Mouse (Mus musculus): ENCODE measurements around the gene Tmed10.

Gene Tmed10

DNA sequence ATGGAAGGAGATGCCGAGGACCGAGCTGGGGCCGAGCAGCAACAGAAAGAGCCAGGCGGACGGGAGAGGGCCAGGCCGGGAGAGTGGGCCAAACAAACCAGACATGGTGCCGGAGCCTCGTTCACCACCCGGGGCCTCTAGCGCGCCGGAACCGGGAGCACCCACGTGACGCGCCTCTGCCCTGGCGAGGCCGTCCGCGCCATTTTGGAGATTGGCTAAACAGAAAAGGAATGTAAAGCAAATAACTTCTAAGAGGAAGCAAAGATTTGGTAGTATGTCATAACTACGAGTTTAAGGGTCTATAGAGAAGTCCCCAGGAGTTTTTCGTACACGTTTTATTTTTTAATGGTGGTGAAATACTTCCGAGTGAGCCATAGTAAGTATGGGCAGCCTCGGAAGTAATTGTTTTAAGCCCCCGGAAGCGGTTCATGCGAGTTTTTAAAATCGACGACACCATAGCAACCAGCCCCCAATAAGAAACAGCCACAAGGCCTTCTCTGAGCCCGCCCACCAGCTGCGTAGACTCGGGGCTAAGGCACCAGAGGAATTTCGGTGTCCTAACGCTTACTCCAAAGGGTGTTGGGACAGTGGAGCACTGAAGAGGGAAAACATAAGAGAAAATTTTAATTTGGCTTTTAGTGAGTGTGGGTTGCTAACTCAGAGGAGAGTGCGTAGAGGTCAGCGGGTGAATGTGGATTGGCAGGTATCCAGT, at the start of gene Tmed10:
Gene Tmed10 (minus strand): TSS at position 287 of the 712 bp plus-strand sequence.
- DNase-seq (ENCODE audit: low spot score in 2 of 2): peak; percentile 64 to 86

DNA sequence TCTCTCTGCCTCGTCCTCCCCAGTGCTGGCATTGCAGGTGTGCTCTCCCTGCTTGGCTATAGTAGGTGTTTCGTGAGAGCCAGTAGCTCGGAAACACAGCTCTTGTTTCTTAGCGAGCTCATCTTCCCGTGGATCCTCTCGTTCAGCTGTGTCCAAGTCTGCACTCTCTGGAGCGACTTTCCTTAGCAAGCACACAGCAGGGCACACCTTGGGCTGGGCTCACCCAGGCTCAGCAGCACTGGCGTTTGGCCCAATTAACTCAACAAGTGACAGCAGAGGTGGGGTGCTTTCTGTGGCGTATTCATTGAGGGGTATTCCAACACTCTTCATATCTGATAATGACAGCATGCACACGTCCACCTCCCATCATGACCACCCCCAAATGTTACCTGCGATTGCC, 48.6 kb upstream of the Tmed10 start:
- no peak for DNase-seq (ENCODE audit: low spot score in 2 of 2)

DNA sequence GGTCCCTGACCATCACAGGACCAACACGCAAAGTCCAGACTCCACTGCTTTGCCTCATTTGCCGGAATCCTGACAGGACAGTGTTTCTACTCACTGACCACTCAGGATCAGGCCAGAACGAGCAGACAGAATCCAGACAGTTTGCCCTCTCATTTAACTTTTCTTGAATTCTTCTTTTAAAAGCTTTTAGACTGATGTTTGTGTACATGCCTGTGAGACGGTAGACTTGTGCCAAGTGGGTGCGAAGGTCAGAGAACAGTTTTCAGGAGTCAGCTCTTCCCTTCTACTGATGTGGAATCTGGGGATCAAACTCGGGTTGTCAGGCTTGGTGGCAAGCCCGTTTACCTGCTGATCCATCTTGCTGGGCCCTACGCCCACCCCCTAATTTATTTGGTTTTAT, 47.9 kb upstream of the Tmed10 start:
- DNase-seq (ENCODE audit: low spot score in 2 of 2): no peak

DNA sequence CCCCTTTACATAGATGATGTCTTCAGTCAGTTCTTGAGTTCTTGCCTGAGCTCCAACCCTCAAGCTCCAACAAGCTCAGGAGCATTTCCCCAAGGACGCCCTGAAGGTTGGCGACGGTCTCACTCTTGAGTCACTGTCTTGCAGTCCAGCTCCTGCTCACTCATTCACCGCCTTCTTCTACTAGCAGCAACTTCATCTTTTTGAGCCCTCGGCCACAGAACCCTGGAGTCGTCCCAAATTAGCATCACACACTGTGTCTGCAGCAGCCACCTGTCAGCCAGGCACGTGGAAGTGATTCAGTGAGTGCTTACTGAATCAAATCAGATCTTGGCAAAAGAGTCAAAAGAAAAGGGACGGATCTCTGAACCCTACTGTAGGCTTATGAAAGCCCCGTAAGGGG, 46.3 kb upstream of the Tmed10 start:
- no peak for DNase-seq (ENCODE audit: low spot score in 2 of 2)

DNA sequence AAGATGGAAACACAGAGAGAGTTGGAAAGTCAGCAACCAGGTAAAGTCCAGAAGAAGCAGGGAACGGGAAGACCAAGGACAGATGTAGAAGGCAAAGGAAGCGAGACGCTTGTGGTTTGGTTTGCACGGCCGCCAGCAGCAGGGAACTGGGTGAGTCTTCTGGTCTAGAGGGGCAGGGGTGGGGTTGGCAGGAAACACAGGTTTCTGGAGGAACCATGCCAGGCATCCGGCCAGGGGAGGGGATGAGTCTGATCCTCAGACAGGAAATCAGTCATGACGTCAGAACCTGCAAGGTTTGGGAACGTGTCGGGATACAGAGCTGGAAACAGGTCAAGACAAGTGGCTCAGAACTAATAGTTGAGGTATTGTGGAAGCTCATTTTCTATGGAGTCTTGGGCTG, 43.2 kb upstream of the Tmed10 start:
- DNase-seq (ENCODE audit: low spot score in 2 of 2): no peak

DNA sequence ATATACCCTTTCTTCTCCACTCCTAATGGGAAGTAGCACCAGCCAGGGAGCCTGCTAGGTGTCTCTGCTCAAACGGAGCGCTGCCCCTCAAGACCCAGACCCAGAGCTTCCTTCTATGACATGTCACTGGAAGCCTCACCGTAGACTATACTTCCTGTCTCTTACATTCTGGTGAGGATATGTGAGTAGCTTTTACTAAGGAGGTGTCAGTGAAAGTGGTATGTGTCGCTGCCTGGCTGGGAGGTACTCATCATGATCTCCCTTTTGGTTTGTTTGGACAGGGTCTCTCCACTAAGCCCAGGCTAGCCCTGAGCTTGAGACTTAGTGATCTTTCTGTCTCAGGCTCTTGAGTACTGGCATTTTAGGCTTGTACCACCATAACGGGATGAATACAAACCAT, 41.7 kb upstream of the Tmed10 start:
- no peak for DNase-seq (ENCODE audit: low spot score in 2 of 2)

DNA sequence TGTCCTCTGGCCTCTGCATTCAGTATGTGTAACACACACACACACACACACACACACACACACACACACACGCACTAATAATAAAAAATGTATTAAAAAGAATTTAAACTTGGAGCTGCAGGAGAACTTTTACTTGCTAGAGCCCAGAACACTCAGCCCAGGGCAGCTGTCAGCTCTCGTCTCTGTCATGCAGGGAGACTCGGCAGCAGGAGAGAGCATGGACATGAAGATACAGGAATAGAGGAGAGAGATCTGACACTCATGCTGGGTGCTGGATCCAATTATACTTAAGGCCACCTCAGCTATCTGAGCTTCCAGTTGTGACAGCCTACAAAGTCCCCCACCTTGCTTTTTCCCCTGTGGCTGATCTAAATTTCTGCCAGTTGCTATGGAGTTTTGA, 41.2 kb upstream of the Tmed10 start:
- DNase-seq (ENCODE audit: low spot score in 2 of 2): no peak

DNA sequence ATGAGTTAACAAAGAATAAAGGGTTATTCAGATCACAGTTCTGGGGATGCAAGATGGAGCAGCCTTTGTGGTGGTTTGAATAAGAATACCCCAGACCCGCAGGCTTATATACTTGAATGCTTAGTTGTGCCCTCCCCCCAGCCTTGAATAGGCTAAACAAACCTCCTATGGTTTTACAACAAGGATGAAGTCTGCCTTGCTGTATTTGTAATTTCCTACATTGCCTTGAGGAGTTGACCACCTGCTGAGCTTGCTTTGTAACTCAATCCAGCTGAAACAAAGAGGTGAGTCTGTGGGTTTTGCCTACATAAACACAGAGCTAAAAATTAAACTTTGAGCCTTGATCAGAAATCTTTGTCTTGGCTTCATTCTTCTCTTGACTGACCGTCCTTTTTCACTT, 36.5 kb upstream of the Tmed10 start:
- DNase-seq (ENCODE audit: low spot score in 2 of 2): no peak

DNA sequence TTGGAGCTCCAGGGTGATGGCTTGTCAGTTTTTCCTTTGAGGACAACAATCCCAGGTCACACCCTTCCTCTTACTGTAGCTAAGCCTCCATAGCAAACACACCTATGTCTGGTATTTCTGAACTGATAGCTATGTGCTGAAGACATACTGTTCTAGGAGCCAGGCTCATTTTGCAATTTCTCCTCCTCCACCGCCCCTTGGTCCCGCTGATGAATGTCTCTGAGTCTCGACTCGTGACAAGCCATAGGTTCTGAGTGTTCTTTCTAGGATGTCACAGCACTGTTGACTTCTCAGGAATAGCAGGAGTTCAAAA, 23.3 kb upstream of the Tmed10 start:
- DNase-seq (ENCODE audit: low spot score in 2 of 2): no peak

DNA sequence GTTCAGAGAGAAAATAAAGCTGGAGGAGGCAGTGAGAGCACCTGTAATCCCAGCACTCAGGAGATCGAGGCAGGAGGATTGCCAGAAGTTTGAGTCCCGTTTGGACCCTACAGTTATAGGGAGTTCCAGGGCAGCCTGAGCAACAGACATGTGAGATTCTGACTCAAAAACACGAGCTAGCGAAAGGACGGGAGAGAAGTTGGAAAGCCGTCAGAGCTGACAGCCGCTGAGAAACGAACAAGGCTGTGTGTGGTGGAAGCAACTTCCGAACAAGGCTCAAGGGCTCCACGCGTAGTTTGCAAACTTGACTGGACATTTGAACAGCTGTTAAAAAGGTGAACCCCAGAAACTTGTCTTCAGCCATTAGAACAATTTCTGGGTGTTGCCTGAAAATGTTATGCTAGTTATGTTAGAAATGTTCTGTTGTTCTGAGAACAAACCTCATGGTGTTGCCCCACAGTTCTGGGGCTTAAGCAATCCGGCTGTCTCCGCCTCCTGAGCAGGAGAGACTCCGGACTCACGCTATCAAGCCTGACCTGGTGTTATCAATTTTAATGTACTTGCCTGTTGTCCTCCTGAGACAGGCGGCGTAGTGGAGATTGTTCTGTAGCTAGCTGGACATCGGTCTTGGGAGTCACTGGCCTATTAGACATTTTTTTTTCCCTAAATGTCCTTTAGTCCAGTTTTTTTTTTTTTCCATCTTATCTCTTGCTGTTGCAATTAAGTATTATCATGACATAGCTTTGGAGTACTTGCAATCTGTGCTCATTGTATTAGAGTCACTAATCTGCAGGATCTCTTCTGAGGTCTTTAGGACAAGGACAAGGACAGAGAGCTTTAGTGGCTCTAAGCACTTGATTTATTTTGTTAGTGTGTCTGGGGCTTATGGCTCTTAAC, 22.7 kb upstream of the Tmed10 start:
- peak in 1 of 2 experiments; percentile 49 for DNase-seq (ENCODE audit: low spot score in 2 of 2)

DNA sequence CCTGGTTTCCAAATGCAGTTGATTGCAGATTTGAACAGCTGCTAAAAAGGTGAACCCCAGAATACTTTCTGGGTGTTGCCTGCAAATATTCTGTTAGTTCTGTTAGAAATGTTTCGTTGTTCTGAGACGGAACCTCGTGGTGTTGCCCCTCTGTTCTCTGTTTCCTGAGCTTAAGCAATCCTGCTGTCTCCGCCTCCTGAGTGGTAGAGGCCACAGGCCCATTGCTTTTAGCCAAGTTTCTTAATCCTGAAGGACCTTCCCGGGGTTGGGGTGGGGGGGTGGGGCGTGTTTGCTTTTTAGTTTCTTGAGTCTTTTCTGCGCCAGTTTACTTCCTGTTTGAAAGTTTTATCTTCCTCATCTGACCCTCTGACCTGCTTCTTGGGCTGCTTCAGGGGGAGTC, 19.3 kb upstream of the Tmed10 start:
- no peak for DNase-seq (ENCODE audit: low spot score in 2 of 2)

DNA sequence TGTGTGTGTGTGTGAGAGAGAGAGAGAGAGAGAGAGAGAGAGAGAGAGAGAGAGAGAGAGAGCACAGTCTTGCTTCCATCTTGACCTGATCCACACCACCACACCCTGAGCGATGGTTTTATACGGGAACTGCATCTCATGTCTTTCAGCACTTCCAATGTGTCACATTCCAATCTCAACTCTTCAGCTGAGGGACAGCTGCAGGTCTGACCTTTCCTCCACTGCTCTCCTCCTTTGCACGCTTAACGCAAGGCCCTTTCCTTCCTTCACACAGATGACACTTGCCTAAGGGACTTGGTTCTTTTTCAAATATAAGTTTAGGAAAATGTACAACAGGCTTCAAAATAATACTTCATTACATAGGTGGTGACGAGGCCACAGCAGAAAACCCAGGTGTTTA, 18.9 kb upstream of the Tmed10 start:
- DNase-seq (ENCODE audit: low spot score in 2 of 2): no peak

DNA sequence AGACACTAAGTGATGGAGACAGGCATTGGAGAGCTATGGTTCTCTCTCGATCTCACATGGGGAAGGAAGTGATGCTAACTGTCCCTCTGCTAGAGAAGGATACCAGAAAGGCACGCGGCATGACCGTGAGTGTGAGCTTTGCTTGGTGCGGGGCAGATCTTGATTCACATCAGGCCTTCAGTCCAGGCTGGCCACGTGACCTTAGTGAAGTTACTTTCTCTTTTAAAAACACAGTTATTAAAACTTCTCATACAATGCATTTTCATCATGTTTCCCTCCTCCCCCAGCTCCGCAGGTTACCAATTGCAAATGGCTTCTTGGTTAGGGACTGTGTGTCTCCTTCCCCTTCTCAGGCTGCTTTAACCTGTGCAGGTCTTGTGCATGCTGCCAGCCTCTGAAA, 16.5 kb upstream of the Tmed10 start:
- no peak for DNase-seq (ENCODE audit: low spot score in 2 of 2)

DNA sequence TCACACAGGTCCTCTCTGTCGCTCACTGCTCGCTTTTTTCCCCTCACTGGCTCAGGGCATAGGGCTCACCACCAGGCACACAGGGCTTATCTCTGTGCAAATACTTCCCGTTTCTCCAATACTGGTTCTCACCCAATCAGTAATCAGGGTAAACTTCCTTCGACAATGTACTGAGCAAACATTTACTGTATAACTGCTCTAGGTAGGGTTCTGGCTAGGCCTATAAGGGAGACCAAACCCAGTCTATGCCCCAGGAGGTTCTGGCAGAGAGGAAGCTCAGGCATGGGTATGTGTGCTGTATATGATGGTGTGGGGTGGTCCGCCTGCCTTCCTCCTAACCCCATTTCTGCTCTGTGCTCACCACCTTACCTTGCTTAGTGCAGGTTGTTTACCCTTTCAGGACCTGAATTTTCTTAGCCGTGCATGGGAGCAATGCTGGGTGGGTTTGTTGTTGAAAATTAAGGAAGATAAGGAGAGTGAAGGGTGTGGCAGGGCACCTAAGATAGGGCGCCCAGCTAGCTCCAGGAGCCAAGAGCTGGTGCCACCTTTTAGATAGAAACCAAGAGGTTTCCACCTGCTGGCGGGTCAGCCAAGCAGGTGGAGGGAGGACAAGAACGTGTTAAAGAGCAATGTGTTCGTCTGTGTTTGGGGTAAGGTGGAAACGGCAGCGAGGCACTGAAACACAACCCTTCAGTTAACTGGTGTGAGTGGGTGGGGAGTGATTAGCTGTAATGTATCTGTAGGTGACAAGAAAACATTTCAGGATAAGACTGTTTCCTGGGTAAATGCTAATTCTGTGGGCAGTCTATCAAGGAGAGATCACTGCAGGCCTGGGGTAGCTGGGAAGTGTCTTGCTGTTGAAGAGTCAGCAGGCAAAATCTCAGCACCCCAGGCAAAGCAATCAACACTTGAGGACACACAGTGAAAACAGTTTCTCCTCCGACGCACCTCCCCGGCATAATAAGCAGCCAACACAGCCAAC, 14.8 kb upstream of the Tmed10 start:
- no peak for DNase-seq (ENCODE audit: low spot score in 2 of 2)

DNA sequence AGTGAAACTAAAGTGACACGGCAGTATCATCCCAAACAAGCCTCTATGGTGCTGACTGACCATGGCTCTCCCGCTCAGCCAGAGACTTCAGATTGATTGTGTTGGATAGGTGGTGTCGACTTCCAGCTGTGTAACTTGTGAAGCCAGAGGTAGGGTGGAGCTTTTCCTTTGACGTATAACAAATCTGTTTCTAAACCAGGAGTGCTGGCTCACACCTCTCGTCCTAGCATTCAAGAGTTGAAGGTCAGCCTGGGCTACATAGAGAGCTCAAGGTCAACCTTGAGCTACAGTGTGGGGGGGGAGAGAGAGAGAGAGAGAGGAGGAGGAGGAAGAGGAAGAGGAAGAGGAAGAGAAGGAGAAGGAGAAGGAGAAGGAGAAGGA, 11.3 kb upstream of the Tmed10 start:
- no peak for DNase-seq (ENCODE audit: low spot score in 2 of 2)

DNA sequence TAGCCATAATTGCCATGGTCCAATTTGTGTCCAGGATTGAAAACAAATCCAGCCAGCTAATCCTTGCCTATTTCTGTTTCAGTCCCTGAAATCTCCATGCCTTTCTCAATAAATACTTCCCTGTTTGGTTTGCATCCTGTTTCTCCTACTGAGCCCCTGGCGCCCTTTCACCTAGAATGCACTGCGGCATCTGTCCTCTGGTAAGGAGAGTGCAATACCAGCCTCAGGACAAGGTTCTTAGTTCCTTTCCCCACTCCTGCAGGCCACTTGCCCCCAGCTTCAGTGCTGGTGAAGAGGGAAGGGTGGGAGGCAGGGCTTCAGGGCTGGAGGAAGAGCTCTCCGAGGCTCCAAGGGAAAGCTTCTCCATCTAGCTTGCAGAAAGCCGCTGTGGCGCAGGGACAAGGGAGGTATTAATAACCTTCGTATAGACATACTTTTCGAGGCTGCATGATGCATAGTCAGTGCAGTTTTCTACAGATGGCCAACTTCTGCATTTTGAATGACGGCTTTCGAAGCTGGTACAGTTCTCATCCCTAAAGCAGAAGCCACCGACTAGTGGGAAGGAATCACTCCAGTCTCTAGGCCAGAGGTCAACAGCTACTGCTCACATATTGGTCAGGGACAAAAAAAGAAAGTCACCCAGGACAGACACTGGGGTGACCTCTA, 10.8 kb upstream of the Tmed10 start:
- no peak for DNase-seq (ENCODE audit: low spot score in 2 of 2)

DNA sequence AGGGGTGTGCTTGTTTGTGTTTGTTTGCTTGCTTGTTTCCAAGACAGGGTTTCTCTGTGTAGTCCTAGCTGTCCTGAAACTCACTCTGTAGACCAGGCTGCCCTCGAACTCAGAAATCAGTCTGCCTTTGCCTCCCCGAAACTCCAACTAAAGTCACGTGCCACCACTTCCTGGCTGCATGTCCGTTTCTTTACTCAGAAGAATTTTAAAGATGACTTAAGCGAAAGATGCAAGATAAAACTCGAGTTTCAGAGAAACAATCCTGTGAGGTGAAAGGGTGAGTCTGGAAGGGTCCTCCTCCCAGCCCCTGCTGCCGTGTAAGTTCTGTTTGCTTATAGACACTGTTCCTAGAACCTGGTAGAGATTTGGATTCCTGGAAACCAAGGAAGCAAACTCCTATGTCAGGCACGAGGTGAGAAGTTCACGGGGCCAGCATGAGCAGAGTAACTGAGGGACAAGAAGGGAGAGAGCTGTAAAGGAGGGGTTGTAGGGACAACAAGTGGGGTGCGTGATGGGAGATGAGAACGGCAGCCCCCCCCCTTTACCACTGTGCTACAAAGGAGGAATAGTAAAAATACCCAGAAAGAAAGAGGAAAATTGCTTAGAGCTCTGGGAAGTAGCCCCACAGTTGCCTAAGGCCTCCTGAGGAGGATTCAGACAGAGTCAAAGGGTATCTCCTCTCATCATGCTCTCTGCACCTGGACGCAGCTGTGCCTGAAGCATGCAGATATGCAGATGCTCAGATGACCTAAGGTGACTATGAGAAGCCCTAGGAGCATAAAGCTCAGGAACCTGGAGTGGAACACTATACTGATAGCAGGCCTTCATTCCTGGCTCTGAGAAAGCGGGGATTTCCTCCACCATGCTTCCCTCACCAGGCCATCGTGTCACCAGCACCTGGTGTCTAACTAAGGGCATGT, 8.4 kb upstream of the Tmed10 start:
- no peak for DNase-seq (ENCODE audit: low spot score in 2 of 2)

DNA sequence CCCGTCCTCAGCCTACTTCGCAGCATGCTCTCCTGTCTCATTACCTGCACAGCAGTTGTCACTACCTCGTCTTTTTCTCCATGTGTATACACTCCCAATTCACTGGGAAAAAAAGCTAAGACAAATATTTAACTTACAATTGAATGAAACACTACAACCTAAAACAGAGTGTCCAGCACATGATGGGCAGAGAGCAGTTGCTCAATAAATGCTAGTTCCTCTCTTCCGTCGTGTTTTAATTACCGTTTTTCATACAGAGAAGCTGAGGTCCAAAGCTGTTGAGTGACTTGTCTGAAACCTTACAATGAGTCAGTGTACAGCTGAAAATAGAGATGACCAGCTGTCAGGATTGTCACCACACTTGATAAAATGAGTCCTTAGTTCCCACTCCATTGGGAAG, 6.9 kb upstream of the Tmed10 start:
- no peak for DNase-seq (ENCODE audit: low spot score in 2 of 2)

DNA sequence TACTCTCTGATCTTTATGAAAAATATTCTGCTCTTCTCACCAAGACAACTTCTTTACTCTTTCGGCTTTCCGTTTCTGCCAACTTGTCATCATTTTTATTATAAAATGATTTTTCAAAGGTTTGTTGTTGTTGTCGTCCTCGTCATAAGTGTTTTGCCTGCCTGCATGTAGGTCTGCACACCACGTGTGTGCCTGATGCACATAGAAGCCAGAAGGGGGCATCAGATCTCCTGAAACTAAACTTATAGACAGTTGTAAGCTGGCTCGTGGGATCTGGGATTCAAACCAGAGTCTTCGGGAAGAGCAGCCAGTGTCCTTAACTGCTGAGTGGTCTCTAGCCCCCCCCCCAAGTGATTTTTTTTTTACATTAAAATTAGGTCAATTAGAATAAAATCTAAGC, 6.3 kb upstream of the Tmed10 start:
- no peak for DNase-seq (ENCODE audit: low spot score in 2 of 2)

DNA sequence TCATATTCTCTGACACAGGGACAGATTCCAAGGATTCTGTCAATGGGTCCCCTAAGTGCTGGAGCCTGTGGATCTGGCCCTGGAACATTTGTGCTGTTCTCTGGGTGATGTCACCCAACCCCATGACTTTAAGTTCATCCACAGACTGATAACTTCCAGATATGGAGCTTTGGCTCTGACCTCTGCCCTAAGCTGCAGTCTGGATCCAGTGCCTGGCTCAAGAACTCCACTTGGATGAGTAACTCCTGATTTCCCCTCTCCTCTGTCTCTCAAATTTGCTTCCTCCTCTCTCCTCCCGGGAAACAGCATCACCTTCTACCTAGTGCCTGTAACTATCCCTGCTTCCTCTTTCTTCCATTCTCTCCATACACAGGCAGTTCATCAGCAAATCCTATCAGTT, 5.7 kb upstream of the Tmed10 start:
- no peak for DNase-seq (ENCODE audit: low spot score in 2 of 2)

DNA sequence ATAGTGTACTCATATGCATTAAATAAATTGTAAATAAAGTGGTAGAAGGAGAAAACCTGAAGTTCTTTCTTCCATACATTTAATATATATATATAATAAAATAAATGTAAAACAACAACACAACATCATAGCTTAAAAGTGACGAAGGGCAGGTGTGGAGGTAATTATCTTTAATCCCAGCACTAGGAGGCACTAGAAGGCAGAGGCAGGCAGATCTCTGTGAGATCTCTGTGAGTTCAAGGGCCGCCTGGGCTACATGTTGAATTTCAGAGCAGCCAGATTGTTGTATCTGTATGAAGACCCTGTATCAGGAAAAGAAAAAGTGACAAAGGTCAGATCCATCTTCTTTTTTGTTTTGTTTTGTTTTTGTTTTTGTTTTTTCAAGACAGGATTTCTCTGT, 3.6 kb upstream of the Tmed10 start:
- no peak for DNase-seq (ENCODE audit: low spot score in 2 of 2)

Data from urinary bladder, adult 18-20 months (tissue).